8 mouse cellular contexts compared by ENCODE assay signal in genomic region chr4:133043798-133044646, GRCm38 (mm10). TPM values are rescaled to one million over a fixed set of nuclear protein-coding genes. Genes with fewer than 3 reads are reported as not detected.
DNase-seq lines count a peak whose midpoint lies in the region; ATAC-seq and TF ChIP-seq lines count a peak whose summit lies in the region.

No protein-coding gene starts in this region.

- no peak for ATAC-seq in intestine, embryonic 16.5 days

- peaks cover 23 to 45% of the 10 kb centered on the region in 2 experiments for H3K4me1 ChIP-seq in ES-E14 (ENCODE audit: control insufficient read depth in 2 of 2, insufficient read depth in 2 of 2, low read length in 2 of 2, poor library complexity in 1 of 2)
- peaks cover 94% of the 10 kb centered on the region for H3K4me1 ChIP-seq in intestine, embryonic 16.5 days (ENCODE audit: control insufficient read depth, insufficient read depth, low read length)
- H3K4me1 ChIP-seq in midbrain, embryonic 10.5 days, result peaks cover 99% of the 10 kb centered on the region

- peak overlapping the region; percentile 7; the same call in 1 of the 2 replicates for H3K27ac ChIP-seq in ES-E14 (ENCODE audit: insufficient read depth, low read depth, low read length, poor library complexity, severe bottlenecking)
- peak overlapping the region; percentile 23 for H3K27ac ChIP-seq in intestine, embryonic 16.5 days (ENCODE audit: low read length)
- peak overlapping the region; percentile 89 for H3K27ac ChIP-seq in midbrain, embryonic 10.5 days (replicated peaks)

- H3K9me3 ChIP-seq in ES-E14 (ENCODE audit: control insufficient read depth, insufficient read depth, low read depth, low read length), result no peaks in the 10 kb centered on the region
- no peaks in the 10 kb centered on the region for H3K9me3 ChIP-seq in intestine, embryonic 16.5 days (ENCODE audit: control insufficient read depth, low read length)
- H3K9me3 ChIP-seq in midbrain, embryonic 10.5 days (replicated peaks), result no peaks in the 10 kb centered on the region

- H3K27me3 ChIP-seq in intestine, embryonic 16.5 days (replicated peaks; ENCODE audit: control insufficient read depth, insufficient read depth, low read length), result no peaks in the 10 kb centered on the region
- H3K27me3 ChIP-seq in midbrain, embryonic 10.5 days (ENCODE audit: low read depth, poor library complexity, severe bottlenecking), result peaks cover 33% of the 10 kb centered on the region

- peaks cover 15% of the 10 kb centered on the region; the same call in 1 of the 2 replicates for H3K36me3 ChIP-seq in ES-E14 (ENCODE audit: control insufficient read depth, insufficient read depth, low read length, poor library complexity, severe bottlenecking)
- H3K36me3 ChIP-seq in intestine, embryonic 16.5 days (ENCODE audit: control insufficient read depth, insufficient read depth, low read length), result no peaks in the 10 kb centered on the region
- H3K36me3 ChIP-seq in midbrain, embryonic 10.5 days, result no peaks in the 10 kb centered on the region

- 59% methylated on average over 6 of the region's 6 CpGs for WGBS in intestine, embryonic 16.5 days
- WGBS in midbrain, embryonic 10.5 days, result 20% methylated on average over 6 of the region's 6 CpGs

- peak overlapping the region; percentile 40 for H3K9ac ChIP-seq in ES-E14 (ENCODE audit: insufficient read depth, low read depth, low read length, poor library complexity, severe bottlenecking)
- H3K9ac ChIP-seq in intestine, embryonic 16.5 days (ENCODE audit: low read depth, low read length), result 0 out of 2 replicates have a peak overlapping the region, but pooled peaks have one; percentile 43

- no peak for DNase-seq in ES-E14 (ENCODE audit: low read depth, low spot score)
- peak; percentile 81 for DNase-seq in cerebellum, adult 9-10 months
- peak; percentile 85 for DNase-seq in gastrocnemius, postnatal 25 days
- peak; percentile 35 for DNase-seq in midbrain, embryonic 10.5 days (ENCODE audit: low spot score)
- no peak for DNase-seq in spleen, postnatal 36 days (ENCODE audit: low spot score in 2 of 2)
- no peak for DNase-seq in left cerebral cortex, adult 18-20 months (ENCODE audit: low spot score in 2 of 2)
- no peak for DNase-seq in right cerebral cortex, postnatal 10 days (ENCODE audit: low spot score in 2 of 2)

- H3K4me2 ChIP-seq in intestine, embryonic 16.5 days (ENCODE audit: low read depth, low read length), result no peak overlapping the region

- in situ Hi-C loops in ES-E14 (cut with MboI; ENCODE audit: low sequenced_read_pairs in 2 of 2, unreplicated experiment in 2 of 2), result no loop called here

- H3K4me3 ChIP-seq in ES-E14 (ENCODE audit: insufficient read depth in 1 of 2, low read depth in 1 of 2, low read length in 2 of 2, poor library complexity in 1 of 2, severe bottlenecking in 1 of 2), result peak overlapping the region in 1 of 2 experiments; percentile 95; a peak in 2 of 4 replicates
- no peak overlapping the region for H3K4me3 ChIP-seq in intestine, embryonic 16.5 days (ENCODE audit: low read length)
- H3K4me3 ChIP-seq in midbrain, embryonic 10.5 days, result peak overlapping the region; percentile 46

TF ChIP-seq in ES-E14, 5 proteins besides CTCF, POLR2A, EP300 and RAD21:
- TF ChIP-seq MAFK (IDR thresholded peaks at IDR 0.05; ENCODE audit: insufficient read depth, low read depth, low read length), result no peak
- TF ChIP-seq CHD2 (IDR thresholded peaks at IDR 0.05; ENCODE audit: low read depth, low read length), result no peak
- TF ChIP-seq ZC3H11A (IDR thresholded peaks at IDR 0.05; ENCODE audit: borderline replicate concordance, low read depth, low read length), result no peak
- TF ChIP-seq HCFC1 (IDR thresholded peaks at IDR 0.05; ENCODE audit: borderline replicate concordance, insufficient read depth, low read length), result no peak
- no peak for TF ChIP-seq ZNF384 (IDR thresholded peaks at IDR 0.05; ENCODE audit: low read depth, low read length)
TF ChIP-seq in ES-E14: peak in this region for 0.

RNA-seq across cellular contexts. Expression of gene Ahdc1, which starts 33.0 kb away (rescaled TPM):
- total RNA-seq in ES-E14 (2012; rRNA removed), result 61.8 and 88.9 TPM in 2 replicates
- total RNA-seq in gastrocnemius, postnatal 25 days (2021), result 10 to 100 TPM; 29.3 to 32.8 TPM
- 5.3 and 5.7 TPM in 2 replicates for polyA plus RNA-seq in intestine, embryonic 16.5 days (2015; fragmentation: Nextera tagmentation; extraction: Ambion mirVana)
- polyA plus RNA-seq in midbrain, embryonic 10.5 days (2016; fragmentation: Nextera tagmentation; extraction: Ambion mirVana), result 5.7 and 5.8 TPM in 2 replicates
- 100 to 1,000 TPM; 108 to 121 TPM for total RNA-seq in left cerebral cortex, adult 18-20 months (2021)

Comparison
In these comparisons a context has a peak if more than half of its experiments do, and no peak if none do; other contexts are left out.
1. DNase-seq: peak in cerebellum, adult 9-10 months (single experiment), gastrocnemius, postnatal 25 days (single experiment) and midbrain, embryonic 10.5 days (single experiment); none in ES-E14 (single experiment), spleen, postnatal 36 days (0 of 2), left cerebral cortex, adult 18-20 months (0 of 2) and right cerebral cortex, postnatal 10 days (0 of 2).
2. H3K27ac ChIP-seq: peak in every context shown above with its lines; median percentile 89 in midbrain, embryonic 10.5 days; 23 in intestine, embryonic 16.5 days; 7 in ES-E14.